Mouse (Mus musculus) brown adipose tissue, adult 24 weeks (tissue): ENCODE data around the gene Sprr2b. TPM values are rescaled to one million over a fixed set of nuclear protein-coding genes. Genes with fewer than 3 reads are reported as not detected.

ENCODE experiments used
- polyA plus RNA-seq: library from polyadenylated mRNA; stranded (reverse); fragments of >200 nt; gene quantifications from 2 replicates; pipeline ENCODE4 v1.2.4, GENCODE M21; 2012; ENCODE audit not compliant: missing spikeins, insufficient read depth, insufficient read length

The Sprr2b gene
- polyA plus RNA-seq, 1 experiment: not detected

Other genes with a start within 250 kb of the Sprr2b start
- 1.1 and 3.2 TPM in 2 replicates for gene Lor, start 233.5 kb upstream of the Sprr2b start, polyA plus RNA-seq
- gene Prr9, start 192.7 kb upstream of the Sprr2b start, polyA plus RNA-seq: not detected in 2 replicates
- not detected in 2 replicates for gene Lelp1, start 173.9 kb upstream of the Sprr2b start, polyA plus RNA-seq
- not detected in 2 replicates for gene Sprr2a1, start 100.8 kb upstream of the Sprr2b start, polyA plus RNA-seq
- not detected in 2 replicates for gene Sprr2a2, start 100.7 kb upstream of the Sprr2b start, polyA plus RNA-seq
- gene Sprr2a3, start 31.2 kb upstream of the Sprr2b start, polyA plus RNA-seq: not detected in 2 replicates
- not detected in 2 replicates for gene Sprr2d, start 22.5 kb downstream of the Sprr2b start, polyA plus RNA-seq
- not detected in 2 replicates for gene Sprr2e, start 35.5 kb downstream of the Sprr2b start, polyA plus RNA-seq
- not detected in 2 replicates for gene Sprr2f, start 48.6 kb downstream of the Sprr2b start, polyA plus RNA-seq
- gene Sprr2h, start 69.1 kb downstream of the Sprr2b start, polyA plus RNA-seq: not detected in 2 replicates
- gene Sprr2i, start 91.4 kb downstream of the Sprr2b start, polyA plus RNA-seq: not detected in 2 replicates
- not detected in 2 replicates for gene Sprr2j-ps, start 101.5 kb downstream of the Sprr2b start, polyA plus RNA-seq
- 31.8 and 35.2 TPM in 2 replicates for gene Gm9774, start 112.8 kb downstream of the Sprr2b start, polyA plus RNA-seq
- not detected in 2 replicates for gene Sprr2k, start 116.0 kb downstream of the Sprr2b start, polyA plus RNA-seq
- gene Sprr1b, start 122.2 kb downstream of the Sprr2b start, polyA plus RNA-seq: not detected in 2 replicates
- not detected in 2 replicates for gene Sprr3, start 142.1 kb downstream of the Sprr2b start, polyA plus RNA-seq
- not detected in 2 replicates for gene Sprr1a, start 169.3 kb downstream of the Sprr2b start, polyA plus RNA-seq
- gene Sprr4, start 183.9 kb downstream of the Sprr2b start, polyA plus RNA-seq: not detected in 2 replicates
- gene 2310046K23Rik, start 217.9 kb downstream of the Sprr2b start, polyA plus RNA-seq: not detected in 2 replicates